Mouse (Mus musculus) heart, postnatal 10 days (tissue): ENCODE measurements around the gene Ascl5. TPM values are rescaled to one million over a fixed set of nuclear protein-coding genes. Genes with fewer than 3 reads are reported as not detected.

Experiments used
- total RNA-seq, 2 experiments: library from RNA; stranded (reverse); gene quantifications; 2 replicates each; pipeline ENCODE4 v1.2.3; 2021

Ascl5 gene
- total RNA-seq, 2 experiments from 2014 or later, result not detected

Other genes with a start within 250 kb of the Ascl5 start
- 10 to 100 TPM in 1 of 2 experiments, 1 to 10 TPM in 1; 9.4 to 10.8 TPM for gene Lad1, start 232.2 kb upstream of the Ascl5 start, total RNA-seq
- gene Tnnt2, start 214.4 kb upstream of the Ascl5 start, total RNA-seq, result 1,000 to 10,000 TPM; 7,447 to 7,490 TPM
- gene Pkp1, start 131.6 kb upstream of the Ascl5 start, total RNA-seq, result under 1 TPM; 0.10 to 0.14 TPM
- under 1 TPM; 0.05 TPM for gene Igfn1, start 44.5 kb upstream of the Ascl5 start, total RNA-seq
- 10 to 100 TPM; 23.8 to 26.1 TPM for gene Tmem9, start 42.7 kb upstream of the Ascl5 start, total RNA-seq
- gene Cacna1s, start 1.9 kb downstream of the Ascl5 start, total RNA-seq, result 1 to 10 TPM in 1 of 2 experiments, under 1 TPM in 1; 0.94 to 1.2 TPM
- 1 to 10 TPM; 1.3 to 1.6 TPM for gene Kif21b, start 80.6 kb downstream of the Ascl5 start, total RNA-seq
- gene Mroh3, start 162.0 kb downstream of the Ascl5 start, total RNA-seq, result not detected
- gene Inava, start 183.5 kb downstream of the Ascl5 start, total RNA-seq, result under 1 TPM in 1 of 2 experiments, not detected in 1; 0.14 TPM
- gene Gpr25, start 210.1 kb downstream of the Ascl5 start, total RNA-seq, result not detected